Mouse (Mus musculus): ENCODE measurements around the gene Doc2g. TPM values are rescaled to one million over a fixed set of nuclear protein-coding genes. Genes with fewer than 3 reads are reported as not detected.

The Doc2g gene
- polyA plus RNA-seq, 1 experiment from 2014 or later: 3.4 TPM

- Histone ChIP-seq H3K4me3 (ENCODE audit: low read depth, low read length) (peak overlapping the region; percentile 71), H3K27me3 (replicated peaks; ENCODE audit: control insufficient read depth, insufficient read depth, low read length) (no peaks in the 10 kb centered on the region), H3K9me3 (ENCODE audit: control insufficient read depth, low read length) (no peaks in the 10 kb centered on the region), H3K9ac (ENCODE audit: low read depth, low read length) (peak overlapping the region; percentile 89), H3K27ac (replicated peaks; ENCODE audit: low read depth, low read length) (peak overlapping the region; percentile 94), H3K4me2 (ENCODE audit: low read depth, low read length) (peak overlapping the region; percentile 85), H3K36me3 (ENCODE audit: control insufficient read depth, insufficient read depth, low read length) (peaks cover 4% of the 10 kb centered on the region; the same call in 1 of the 2 replicates), H3K4me1 (ENCODE audit: control insufficient read depth, insufficient read depth, low read length) (peaks cover 7% of the 10 kb centered on the region; the same call in 1 of the 2 replicates)
- WGBS: 14% methylated on average over 16 of the region's 17 CpGs
- DNase-seq (ENCODE audit: low spot score): no peak
- ATAC-seq (ENCODE audit: low read depth): no peak
These were observed 2.1 kb upstream of the Doc2g start for GRCm38 (mm10) chr19:4000949-4001525.

GRCm38 (mm10) chr19:4001752-4002151 is 1.4 kb upstream of the Doc2g start:
- peaks cover 9% of the 10 kb centered on the region for H3K36me3 ChIP-seq (ENCODE audit: control insufficient read depth, insufficient read depth, low read length)
- DNase-seq (ENCODE audit: low spot score): no peak
- H3K9me3 ChIP-seq (ENCODE audit: control insufficient read depth, low read length): no peaks in the 10 kb centered on the region
- H3K4me3 ChIP-seq (ENCODE audit: low read depth, low read length): no peak overlapping the region
- no peak for ATAC-seq (ENCODE audit: low read depth)
- H3K9ac ChIP-seq (ENCODE audit: low read depth, low read length): no peak overlapping the region
- H3K27ac ChIP-seq (replicated peaks; ENCODE audit: low read depth, low read length): no peak overlapping the region
- H3K4me2 ChIP-seq (ENCODE audit: low read depth, low read length): peak overlapping the region; percentile 85; the same call in 1 of the 2 replicates
- H3K27me3 ChIP-seq (replicated peaks; ENCODE audit: control insufficient read depth, insufficient read depth, low read length): no peaks in the 10 kb centered on the region
- peaks cover 7% of the 10 kb centered on the region; the same call in 1 of the 2 replicates for H3K4me1 ChIP-seq (ENCODE audit: control insufficient read depth, insufficient read depth, low read length)
- WGBS: 86% methylated on average over 5 of the region's 5 CpGs

DNA sequence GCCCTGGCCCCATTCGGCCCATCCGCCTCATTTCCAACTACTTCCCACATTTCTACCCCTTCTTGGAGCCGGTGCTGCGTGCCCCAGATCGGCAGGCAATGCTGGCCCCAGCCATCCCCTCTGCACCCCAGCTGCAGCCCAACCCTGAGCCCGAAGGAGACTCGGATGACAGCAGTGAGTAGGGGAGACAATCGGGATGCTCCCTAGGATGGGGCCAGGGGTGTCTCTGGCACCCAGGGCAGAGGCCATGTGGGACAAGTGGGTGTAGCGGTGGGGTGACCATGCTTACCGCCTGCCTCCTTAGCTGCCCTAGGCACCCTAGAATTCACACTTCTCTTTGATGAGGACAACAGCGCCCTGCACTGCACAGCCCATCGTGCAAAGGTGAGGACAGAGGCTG is 528 bp downstream of the Doc2g start:
- peaks cover 28% of the 10 kb centered on the region for H3K36me3 ChIP-seq (ENCODE audit: control insufficient read depth, insufficient read depth, low read length)
- 76% methylated on average over 9 of the region's 12 CpGs for WGBS
- no peak overlapping the region for H3K9ac ChIP-seq (ENCODE audit: low read depth, low read length)
- H3K4me1 ChIP-seq (ENCODE audit: control insufficient read depth, insufficient read depth, low read length): peaks cover 7% of the 10 kb centered on the region; the same call in 1 of the 2 replicates
- H3K27me3 ChIP-seq (replicated peaks; ENCODE audit: control insufficient read depth, insufficient read depth, low read length): no peaks in the 10 kb centered on the region
- no peak overlapping the region for H3K4me3 ChIP-seq (ENCODE audit: low read depth, low read length)
- DNase-seq (ENCODE audit: low spot score): no peak
- H3K4me2 ChIP-seq (ENCODE audit: low read depth, low read length): no peak overlapping the region
- H3K9me3 ChIP-seq (ENCODE audit: control insufficient read depth, low read length): no peaks in the 10 kb centered on the region
- no peak for ATAC-seq (ENCODE audit: low read depth)
- H3K27ac ChIP-seq (replicated peaks; ENCODE audit: low read depth, low read length): no peak overlapping the region

DNA sequence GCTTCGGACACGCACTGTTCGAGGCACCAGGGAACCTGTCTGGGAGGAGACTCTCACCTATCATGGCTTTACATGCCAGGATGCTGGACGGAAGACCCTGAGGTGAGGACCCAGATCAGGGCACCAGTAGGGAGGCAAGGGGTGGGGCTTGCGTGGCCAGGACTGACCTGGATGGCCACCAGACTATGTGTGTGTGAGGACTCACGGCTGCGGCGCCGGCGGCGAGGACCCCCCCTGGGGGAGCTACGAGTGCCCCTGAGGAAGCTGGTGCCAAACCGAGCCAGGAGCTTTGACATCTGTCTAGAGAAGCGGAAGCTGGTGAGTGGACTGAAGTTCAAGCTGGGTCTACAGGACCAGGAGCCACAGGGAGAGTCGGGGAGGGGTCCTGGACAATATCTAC is 1.2 kb downstream of the Doc2g start:
- Histone ChIP-seq H3K4me1 (ENCODE audit: control insufficient read depth, insufficient read depth, low read length) (peaks cover 7% of the 10 kb centered on the region; the same call in 1 of the 2 replicates), H3K4me2 (ENCODE audit: low read depth, low read length) (no peak overlapping the region), H3K27me3 (replicated peaks; ENCODE audit: control insufficient read depth, insufficient read depth, low read length) (no peaks in the 10 kb centered on the region), H3K9ac (ENCODE audit: low read depth, low read length) (no peak overlapping the region), H3K4me3 (ENCODE audit: low read depth, low read length) (no peak overlapping the region), H3K36me3 (ENCODE audit: control insufficient read depth, insufficient read depth, low read length) (peaks cover 35% of the 10 kb centered on the region), H3K27ac (replicated peaks; ENCODE audit: low read depth, low read length) (no peak overlapping the region), H3K9me3 (ENCODE audit: control insufficient read depth, low read length) (no peaks in the 10 kb centered on the region)
- DNase-seq (ENCODE audit: low spot score) (no peak), ATAC-seq (ENCODE audit: low read depth) (no peak)
- WGBS: 86% methylated on average over 15 of the region's 15 CpGs

DNA sequence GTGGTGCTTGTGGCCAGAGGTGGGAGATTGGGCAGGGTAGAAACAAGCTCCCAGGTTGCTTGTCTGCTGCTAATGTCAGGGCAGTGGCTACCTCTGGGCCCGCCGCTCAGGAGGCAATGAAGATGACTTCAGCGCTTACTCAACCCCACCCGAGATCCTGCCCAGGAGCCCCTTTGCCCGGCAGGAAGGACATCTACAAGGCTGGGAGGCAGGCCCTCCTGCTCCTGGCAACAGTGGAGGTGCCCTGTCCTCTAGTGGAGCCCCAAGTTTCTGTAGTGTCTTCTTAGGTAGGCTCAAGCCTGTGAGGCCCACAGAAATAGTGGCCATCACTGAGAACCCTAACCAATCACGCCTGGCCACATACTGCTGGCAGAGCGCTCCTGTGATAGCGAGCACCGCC is 2.0 kb downstream of the Doc2g start:
- Histone ChIP-seq H3K4me2 (ENCODE audit: low read depth, low read length) (no peak overlapping the region), H3K9me3 (ENCODE audit: control insufficient read depth, low read length) (no peaks in the 10 kb centered on the region), H3K36me3 (ENCODE audit: control insufficient read depth, insufficient read depth, low read length) (peaks cover 40% of the 10 kb centered on the region), H3K4me1 (ENCODE audit: control insufficient read depth, insufficient read depth, low read length) (peaks cover 7% of the 10 kb centered on the region; the same call in 1 of the 2 replicates), H3K4me3 (ENCODE audit: low read depth, low read length) (no peak overlapping the region), H3K9ac (ENCODE audit: low read depth, low read length) (no peak overlapping the region), H3K27me3 (replicated peaks; ENCODE audit: control insufficient read depth, insufficient read depth, low read length) (no peaks in the 10 kb centered on the region), H3K27ac (replicated peaks; ENCODE audit: low read depth, low read length) (no peak overlapping the region)
- ATAC-seq (ENCODE audit: low read depth) (no peak), DNase-seq (ENCODE audit: low spot score) (no peak)
- WGBS: 86% methylated on average over 7 of the region's 9 CpGs

DNA sequence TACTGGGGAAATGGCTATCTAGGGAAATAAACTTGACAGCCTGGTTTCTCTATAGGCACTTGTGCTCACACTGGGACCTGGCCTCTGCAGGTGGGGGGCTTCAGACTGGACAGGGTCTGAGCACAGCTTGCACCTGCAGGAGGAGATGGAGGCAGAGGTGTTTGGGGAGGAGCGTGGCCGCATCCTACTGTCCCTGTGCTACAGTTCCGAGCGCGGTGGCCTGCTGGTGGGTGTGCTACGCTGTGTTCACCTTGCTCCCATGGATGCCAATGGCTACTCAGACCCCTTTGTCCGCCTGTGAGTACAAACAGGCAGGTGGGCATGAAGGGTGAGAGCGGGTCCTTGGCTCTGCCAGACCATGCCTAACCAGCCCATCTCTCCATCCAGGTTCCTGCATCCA is 2.9 kb downstream of the Doc2g start:
- Histone ChIP-seq H3K27ac (replicated peaks; ENCODE audit: low read depth, low read length) (no peak overlapping the region), H3K4me2 (ENCODE audit: low read depth, low read length) (no peak overlapping the region), H3K4me3 (ENCODE audit: low read depth, low read length) (no peak overlapping the region), H3K9me3 (ENCODE audit: control insufficient read depth, low read length) (no peaks in the 10 kb centered on the region), H3K27me3 (replicated peaks; ENCODE audit: control insufficient read depth, insufficient read depth, low read length) (no peaks in the 10 kb centered on the region), H3K36me3 (ENCODE audit: control insufficient read depth, insufficient read depth, low read length) (peaks cover 40% of the 10 kb centered on the region), H3K9ac (ENCODE audit: low read depth, low read length) (0 out of 2 replicates have a peak overlapping the region, but pooled peaks have one; percentile 8), H3K4me1 (ENCODE audit: control insufficient read depth, insufficient read depth, low read length) (peaks cover 4% of the 10 kb centered on the region; the same call in 1 of the 2 replicates)
- ATAC-seq (ENCODE audit: low read depth) (no peak), DNase-seq (ENCODE audit: low spot score) (no peak)
- WGBS: 94% methylated on average over 8 of the region's 8 CpGs

GRCm38 (mm10) chr19:4011086-4011485 is 8.0 kb downstream of the Doc2g start:
- H3K4me2 ChIP-seq (ENCODE audit: low read depth, low read length): no peak overlapping the region
- no peak for ATAC-seq (ENCODE audit: low read depth)
- peaks cover 4% of the 10 kb centered on the region; the same call in 1 of the 2 replicates for H3K4me1 ChIP-seq (ENCODE audit: control insufficient read depth, insufficient read depth, low read length)
- H3K27me3 ChIP-seq (replicated peaks; ENCODE audit: control insufficient read depth, insufficient read depth, low read length): no peaks in the 10 kb centered on the region
- H3K9ac ChIP-seq (ENCODE audit: low read depth, low read length): no peak overlapping the region
- no peak overlapping the region for H3K4me3 ChIP-seq (ENCODE audit: low read depth, low read length)
- 95% methylated on average over 5 of the region's 5 CpGs for WGBS
- no peaks in the 10 kb centered on the region for H3K9me3 ChIP-seq (ENCODE audit: control insufficient read depth, low read length)
- H3K36me3 ChIP-seq (ENCODE audit: control insufficient read depth, insufficient read depth, low read length): peaks cover 36% of the 10 kb centered on the region
- no peak overlapping the region for H3K27ac ChIP-seq (replicated peaks; ENCODE audit: low read depth, low read length)
- no peak for DNase-seq (ENCODE audit: low spot score)

- Histone ChIP-seq H3K9me3 (ENCODE audit: control insufficient read depth, low read length) (no peaks in the 10 kb centered on the region), H3K27me3 (replicated peaks; ENCODE audit: control insufficient read depth, insufficient read depth, low read length) (no peaks in the 10 kb centered on the region), H3K27ac (replicated peaks; ENCODE audit: low read depth, low read length) (peak within 1 kb of the TSS; percentile 76; the same call in 1 of the 2 replicates), H3K4me2 (ENCODE audit: low read depth, low read length) (peak within 1 kb of the TSS; percentile 76), H3K9ac (ENCODE audit: low read depth, low read length) (peak within 1 kb of the TSS; percentile 82), H3K36me3 (ENCODE audit: control insufficient read depth, insufficient read depth, low read length) (peaks cover 24% of the 10 kb centered on the region), H3K4me1 (ENCODE audit: control insufficient read depth, insufficient read depth, low read length) (peaks cover 4% of the 10 kb centered on the region; the same call in 1 of the 2 replicates), H3K4me3 (ENCODE audit: low read depth, low read length) (peak within 1 kb of the TSS; percentile 92)
- ATAC-seq (ENCODE audit: low read depth): peak; percentile 99
- under 1% methylated on average over 33 of the region's 45 CpGs for whole genome bisulfite sequencing
- DNase-seq (ENCODE audit: low spot score): peak; percentile 100
These were observed 9.4 kb downstream of the Doc2g start, which contains the start of gene Ndufv1 for GRCm38 (mm10) chr19:4012432-4013022. Ndufv1 (minus strand) TSS chr19:4012806.
